In genomic region chr16:18482431-18482830, GRCm38 (mm10) we compare ENCODE assay signal across 20 mouse cellular contexts.
"Had no signal": no experiment of that assay in that cellular context is flagged by ENCODE, and none has a peak within 500 bp of the region (broad histone marks: within the 10 kb centered on the region; RNA-seq: fewer than 3 reads in every experiment).

No protein-coding gene starts in this region.

- H3K9me3 ChIP-seq: limb, embryonic 10.5 days; limb, embryonic 13.5 days; liver, embryonic 15.5 days; midbrain, embryonic 12.5 days; midbrain, embryonic 15.5 days; neural tube, embryonic 13.5 days had no signal

- H3K27me3 ChIP-seq: limb, embryonic 13.5 days; liver, embryonic 15.5 days; midbrain, embryonic 15.5 days; neural tube, embryonic 13.5 days had no signal

- H3K4me3 ChIP-seq: layer of hippocampus, adult 2 months; limb, embryonic 10.5 days; limb, embryonic 13.5 days; liver, embryonic 15.5 days; midbrain, embryonic 12.5 days; midbrain, embryonic 15.5 days; myocyte; neural tube, embryonic 13.5 days had no signal

- H3K9ac ChIP-seq: limb, embryonic 13.5 days; liver, embryonic 15.5 days; midbrain, embryonic 12.5 days; midbrain, embryonic 15.5 days; neural tube, embryonic 13.5 days had no signal

- H3K4me1 ChIP-seq: liver, embryonic 15.5 days had no signal

- ATAC-seq: intestine, embryonic 16.5 days; midbrain, embryonic 15.5 days had no signal

- H3K4me2 ChIP-seq: limb, embryonic 13.5 days; liver, embryonic 15.5 days; midbrain, embryonic 12.5 days; midbrain, embryonic 15.5 days; neural tube, embryonic 13.5 days had no signal

- DNase-seq: kidney, adult 18-20 months; kidney, adult 9 months; kidney, postnatal 14 days; layer of hippocampus, adult 9-11 months; liver; lung, adult 2 months; lung, postnatal 14 days; lung, postnatal 4 days; thymus, adult 2 months; thymus, postnatal 14 days had no signal

- H3K36me3 ChIP-seq: midbrain, embryonic 12.5 days; midbrain, embryonic 15.5 days; neural tube, embryonic 13.5 days had no signal

- H3K27ac ChIP-seq: layer of hippocampus, adult 2 months; limb, embryonic 10.5 days; limb, embryonic 13.5 days; liver, embryonic 15.5 days; midbrain, embryonic 12.5 days; midbrain, embryonic 15.5 days; neural tube, embryonic 13.5 days; stomach, postnatal 0 days had no signal
